Mouse (Mus musculus): Measurements from ENCODE around the gene Grhl1.

GRCm38 (mm10) chr12:24580996-24581683 lies 9.1 kb downstream of the Grhl1 start:
- TF ChIP-seq CTCF (IDR thresholded peaks at IDR 0.05; ENCODE audit: insufficient read depth, low read length), result no peak
- no peak for TF ChIP-seq POLR2A (IDR thresholded peaks at IDR 0.05; ENCODE audit: borderline replicate concordance, extremely low read depth, low read depth, low read length)

Data from lung, adult 2 months (tissue).